Mouse (Mus musculus) thymus, postnatal 14 days (tissue): ENCODE results near the gene Fstl5.
"Not testable (repeated sequence)": the region's sequence is repeated elsewhere in the genome, so short reads cannot be mapped to it uniquely, and the experiment has no call there.

Experiments used
- DNase-seq: peaks from one replicate; pipeline ENCODE4 v3.0.0; 2021

Fstl5 gene

GRCm38 (mm10) chr3:76074060-76074707 is at the start of gene Fstl5:
Fstl5 (plus strand) TSS chr3:76074270.
- DNase-seq, result peak; percentile 23

- no peak for DNase-seq
These were observed 48.5 kb upstream of the Fstl5 start for GRCm38 (mm10) chr3:76025523-76025922.

- DNase-seq, result no peak
These were observed 22.9 kb upstream of the Fstl5 start for GRCm38 (mm10) chr3:76051124-76051523.

GRCm38 (mm10) chr3:76061996-76062395 is 12.1 kb upstream of the Fstl5 start:
- DNase-seq, result no peak

- DNase-seq, result peak; percentile 19
These were observed 6.2 kb upstream of the Fstl5 start for GRCm38 (mm10) chr3:76067920-76068319.

GRCm38 (mm10) chr3:76072826-76073225 is 1.2 kb upstream of the Fstl5 start:
- no peak for DNase-seq

- no peak for DNase-seq
These were observed 66.4 kb downstream of the Fstl5 start for GRCm38 (mm10) chr3:76140445-76140844.

- DNase-seq, result no peak
These were observed 73.8 kb downstream of the Fstl5 start for GRCm38 (mm10) chr3:76147846-76148245.

GRCm38 (mm10) chr3:76238834-76239233 is 164.8 kb downstream of the Fstl5 start:
- DNase-seq, result no peak

GRCm38 (mm10) chr3:76251385-76251784 is 177.3 kb downstream of the Fstl5 start:
- no peak for DNase-seq

- no peak for DNase-seq
These were observed 218.9 kb downstream of the Fstl5 start for GRCm38 (mm10) chr3:76292993-76293392.

GRCm38 (mm10) chr3:76294394-76294793 is 220.3 kb downstream of the Fstl5 start:
- DNase-seq, result no peak

- no peak for DNase-seq
These were observed 227.1 kb downstream of the Fstl5 start for GRCm38 (mm10) chr3:76301026-76301773.

GRCm38 (mm10) chr3:76316991-76317390 is 242.9 kb downstream of the Fstl5 start:
- DNase-seq, result no peak

GRCm38 (mm10) chr3:76319531-76319930 is 245.5 kb downstream of the Fstl5 start:
- no peak for DNase-seq

GRCm38 (mm10) chr3:76322431-76322830 is 248.4 kb downstream of the Fstl5 start:
- DNase-seq, result no peak

- no peak for DNase-seq
These were observed 262.9 kb downstream of the Fstl5 start for GRCm38 (mm10) chr3:76336922-76337321.

- no peak for DNase-seq
These were observed 292.9 kb downstream of the Fstl5 start for GRCm38 (mm10) chr3:76367000-76367399.

GRCm38 (mm10) chr3:76369910-76370309 is 295.8 kb downstream of the Fstl5 start:
- no peak for DNase-seq

- DNase-seq, result no peak
These were observed 354.8 kb downstream of the Fstl5 start for GRCm38 (mm10) chr3:76428775-76429372.

- no peak for DNase-seq
These were observed 393.3 kb downstream of the Fstl5 start for GRCm38 (mm10) chr3:76467229-76467874.

- no peak for DNase-seq
These were observed 394.1 kb downstream of the Fstl5 start for GRCm38 (mm10) chr3:76468147-76468546.

- not testable (repeated sequence) for DNase-seq
These were observed 433.8 kb downstream of the Fstl5 start for GRCm38 (mm10) chr3:76507891-76508290.

GRCm38 (mm10) chr3:76508811-76509210 is 434.7 kb downstream of the Fstl5 start:
- DNase-seq, result no peak
